Mouse (Mus musculus): ENCODE data around the gene Rere.

Gene Rere

DNA sequence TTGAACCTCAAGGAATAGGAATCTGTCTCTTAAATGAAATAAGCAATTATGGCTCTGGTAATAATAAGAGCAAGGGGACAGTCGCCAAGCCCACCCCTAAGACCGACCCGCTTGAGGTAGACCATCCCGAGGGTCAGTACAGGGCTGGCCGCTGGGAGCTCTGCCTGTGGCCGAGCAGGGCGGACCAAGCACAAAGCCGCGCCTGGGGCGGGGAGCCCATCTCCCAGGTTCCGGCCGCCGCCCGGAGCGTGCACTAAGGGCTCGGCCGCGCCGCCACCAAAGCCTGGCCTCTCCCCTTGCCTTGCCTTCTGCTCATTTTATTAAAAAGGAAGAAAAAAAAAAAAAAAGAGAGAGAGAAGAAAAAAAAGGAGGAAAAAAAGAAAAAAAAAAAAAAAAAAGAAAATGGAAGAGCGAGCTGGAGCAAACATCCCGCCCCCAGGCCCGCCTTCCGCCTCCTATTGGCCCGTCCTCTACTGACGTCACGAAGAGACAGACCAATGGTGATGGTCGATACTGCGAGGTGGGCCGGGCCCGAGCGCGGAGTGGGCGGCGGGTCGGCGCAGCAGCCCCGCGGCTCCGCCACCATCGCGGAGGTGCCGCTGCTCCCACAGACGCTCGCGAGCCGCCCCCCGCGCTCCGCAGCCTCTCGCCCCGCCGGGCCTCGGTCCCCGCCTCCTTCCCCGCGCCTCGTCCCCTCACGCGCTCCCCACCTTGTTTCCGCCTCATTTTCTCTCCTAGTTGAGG lies at the start of gene Rere:
Gene Rere (plus strand): TSS at position 629 of the 744 bp plus-strand sequence.
- peak; percentile 99 for DNase-seq (ENCODE audit: low spot score)

DNA sequence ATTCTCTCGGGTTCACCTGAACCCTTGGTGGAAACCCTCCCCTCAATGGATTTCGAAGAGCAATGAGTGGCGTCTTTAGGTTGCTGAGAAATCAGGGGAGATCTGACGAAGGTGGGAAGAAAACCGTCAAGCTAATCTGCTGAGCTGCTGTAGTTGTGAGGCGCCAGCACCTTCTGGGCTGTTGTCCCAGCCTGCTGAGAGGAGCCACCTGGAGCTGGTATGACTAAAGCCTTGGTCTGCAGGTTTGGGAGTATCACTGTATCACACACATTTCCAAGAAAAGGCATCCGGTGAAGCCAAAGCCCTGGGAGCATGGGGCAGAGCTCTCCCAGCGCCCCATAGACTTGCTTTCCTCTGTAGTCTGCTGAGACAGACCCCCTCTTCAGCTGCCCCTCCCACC lies 49.6 kb upstream of the Rere start:
- DNase-seq (ENCODE audit: low spot score) = no peak

- no peak for DNase-seq (ENCODE audit: low spot score)
These were observed 46.7 kb upstream of the Rere start for GRCm38 (mm10) chr4:150234599-150235327.

- no peak for DNase-seq (ENCODE audit: low spot score)
These were observed 45.9 kb upstream of the Rere start for GRCm38 (mm10) chr4:150235585-150235984.

DNA sequence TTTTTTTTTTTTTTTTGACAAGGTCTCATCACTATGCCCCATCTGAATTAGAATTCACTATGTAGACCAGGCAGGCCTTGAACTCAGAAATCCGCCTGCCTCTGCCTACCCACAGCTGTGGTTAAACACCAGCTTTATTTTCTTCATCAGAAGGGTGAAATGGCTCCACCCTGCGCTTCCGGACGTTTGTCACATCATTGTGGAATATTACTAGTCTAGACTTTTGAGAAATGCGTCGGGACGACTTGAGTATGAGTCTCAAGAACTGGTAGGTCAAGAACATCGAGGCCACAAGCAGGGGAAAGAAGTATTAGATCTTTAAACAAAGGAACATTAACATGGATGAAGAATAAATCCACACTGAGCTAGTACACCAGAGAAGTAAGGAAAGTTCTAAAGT lies 45.4 kb upstream of the Rere start:
- no peak for DNase-seq (ENCODE audit: low spot score)

- DNase-seq (ENCODE audit: low spot score) = peak; percentile 97
These were observed 44.6 kb upstream of the Rere start, which contains the start of gene Eno1 for GRCm38 (mm10) chr4:150236521-150237481. Gene Eno1 (plus strand): TSS chr4:150236721.

- DNase-seq (ENCODE audit: low spot score) = no peak
These were observed 43.6 kb upstream of the Rere start for GRCm38 (mm10) chr4:150237636-150238361.

DNA sequence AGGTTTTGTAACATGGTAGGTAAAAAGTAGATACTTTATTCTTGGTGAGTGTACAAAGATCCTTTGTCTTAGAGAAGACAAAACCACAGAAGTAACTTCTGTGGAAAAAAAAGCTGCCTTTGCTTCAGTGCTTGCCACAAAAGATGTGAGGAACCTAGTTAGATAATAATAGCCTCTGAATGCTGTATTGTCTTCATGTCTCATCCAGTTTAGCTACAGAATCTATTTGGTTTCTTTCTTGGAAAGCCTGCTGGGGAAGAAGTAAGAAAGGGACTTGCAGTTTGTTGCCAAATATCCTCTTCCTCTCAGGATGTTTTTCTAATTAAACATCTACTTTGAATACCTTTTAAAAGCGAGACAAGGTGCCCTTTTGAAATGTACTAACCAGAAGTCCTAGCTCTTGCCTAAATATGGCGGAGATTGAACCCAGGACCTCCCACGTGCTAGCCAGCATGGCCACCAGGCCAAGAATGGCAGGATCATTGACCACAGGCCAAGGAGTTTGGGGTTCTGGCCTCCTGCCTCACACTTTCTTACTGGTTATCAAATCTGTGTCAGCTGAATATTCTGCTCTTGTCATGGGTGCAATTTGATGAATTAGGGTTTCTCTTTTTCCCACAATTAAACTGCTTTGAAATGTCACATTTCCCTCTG lies 42.9 kb upstream of the Rere start:
- DNase-seq (ENCODE audit: low spot score) = no peak

- DNase-seq (ENCODE audit: low spot score) = no peak
These were observed 42.4 kb upstream of the Rere start for GRCm38 (mm10) chr4:150239087-150239480.

GRCm38 (mm10) chr4:150239503-150239902 lies 41.9 kb upstream of the Rere start:
- DNase-seq (ENCODE audit: low spot score) = no peak

DNA sequence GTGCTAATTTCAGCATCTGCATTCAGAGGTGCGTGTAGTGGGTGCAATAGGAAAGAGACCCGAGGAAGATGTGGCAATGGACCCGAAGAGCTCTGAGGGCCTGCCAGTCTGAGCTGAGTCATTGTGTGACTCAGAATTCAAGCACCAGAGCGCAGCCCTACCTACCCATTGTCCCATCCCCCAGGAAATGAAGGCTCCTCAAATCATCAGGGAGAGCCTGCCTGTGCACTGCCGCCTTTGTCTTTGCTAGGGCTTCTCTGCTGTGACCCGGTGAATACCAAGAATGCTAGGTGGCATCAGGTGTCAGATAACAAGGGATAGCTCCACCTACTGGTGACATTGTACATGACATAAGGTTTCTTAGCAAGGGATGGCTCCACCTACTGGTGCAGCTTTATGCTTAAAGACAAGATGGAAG lies 41.5 kb upstream of the Rere start:
- peak; percentile 89 for DNase-seq (ENCODE audit: low spot score)

GRCm38 (mm10) chr4:150240381-150240886 lies 41.0 kb upstream of the Rere start:
- DNase-seq (ENCODE audit: low spot score) = no peak

DNA sequence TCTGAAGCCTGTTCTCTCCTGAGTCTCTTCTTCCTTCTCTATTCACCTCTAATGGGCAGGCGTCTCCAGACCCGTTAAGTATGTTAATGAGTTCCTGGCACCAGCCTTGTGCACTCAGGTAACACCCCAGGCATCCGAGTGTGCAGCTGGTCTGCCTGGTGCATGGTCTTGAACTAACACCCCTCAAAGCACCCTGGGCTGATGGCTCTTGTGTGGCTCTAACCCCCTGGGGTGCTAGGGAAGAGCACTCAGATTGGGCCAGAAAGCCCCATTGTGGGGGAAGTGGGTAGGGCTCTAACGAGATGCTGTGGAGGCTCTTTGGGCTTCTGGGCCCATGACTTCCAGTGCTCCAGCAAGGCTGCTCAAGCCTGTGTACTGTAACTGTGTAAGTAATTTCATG lies 39.7 kb upstream of the Rere start:
- no peak for DNase-seq (ENCODE audit: low spot score)

DNA sequence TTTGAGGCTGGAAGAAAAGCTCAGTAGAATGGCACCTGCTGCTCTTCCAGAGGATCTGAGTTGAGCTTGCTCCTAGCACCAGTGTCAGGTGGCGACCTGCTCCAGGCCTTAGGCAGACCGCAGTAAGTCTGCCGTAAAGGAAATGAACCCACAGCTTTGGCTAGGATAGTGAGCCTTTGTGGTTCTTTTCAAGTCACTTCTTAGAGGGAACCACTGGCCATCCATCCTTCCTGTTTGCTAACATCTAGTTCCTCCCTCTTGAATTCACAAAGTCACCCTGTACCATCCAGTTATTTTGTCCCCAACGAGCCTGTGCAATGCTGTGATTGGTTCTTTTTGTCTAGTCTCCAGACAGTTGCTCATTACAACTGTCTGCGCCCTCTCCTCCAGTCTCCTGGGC lies 38.7 kb upstream of the Rere start:
- DNase-seq (ENCODE audit: low spot score) = no peak

DNA sequence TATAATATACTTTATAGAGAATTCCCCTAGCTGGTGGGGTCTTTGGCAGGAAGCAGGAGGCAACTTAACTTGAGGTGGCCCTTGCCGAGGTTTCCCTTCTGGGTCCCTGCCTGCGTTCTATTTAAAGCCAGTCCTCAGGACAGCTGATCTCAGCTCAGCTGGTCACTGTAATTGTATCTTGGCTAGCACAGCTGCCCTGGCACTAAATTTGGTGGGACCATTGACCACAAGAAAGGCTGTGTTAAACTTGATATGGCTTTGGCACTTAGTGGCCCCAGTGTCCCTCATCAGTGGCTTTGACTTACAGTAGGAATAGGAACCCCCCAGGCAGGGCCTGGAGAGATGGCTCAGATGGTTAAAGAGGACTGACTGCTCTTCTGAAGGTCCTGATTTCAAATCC lies 35.6 kb upstream of the Rere start:
- DNase-seq (ENCODE audit: low spot score) = no peak

DNA sequence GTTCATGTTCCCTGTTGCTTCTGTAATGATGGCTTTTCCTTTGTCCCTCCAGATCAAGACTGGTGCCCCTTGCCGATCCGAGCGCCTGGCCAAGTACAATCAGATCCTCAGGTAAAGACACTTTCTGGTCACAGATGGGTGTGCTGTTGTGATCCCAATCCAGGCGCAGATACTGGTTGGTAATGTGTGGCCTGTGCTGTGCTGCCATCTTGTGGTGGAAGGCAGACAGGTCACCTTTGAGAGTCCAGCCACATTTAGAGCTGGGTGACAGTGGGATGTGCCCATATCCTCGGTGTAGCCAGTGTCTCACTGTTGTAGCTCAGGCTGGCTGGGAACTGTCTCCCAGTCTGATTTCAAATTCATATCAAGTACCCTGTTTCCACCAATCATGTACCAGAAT lies 33.4 kb upstream of the Rere start:
- peak; percentile 79 for DNase-seq (ENCODE audit: low spot score)

DNA sequence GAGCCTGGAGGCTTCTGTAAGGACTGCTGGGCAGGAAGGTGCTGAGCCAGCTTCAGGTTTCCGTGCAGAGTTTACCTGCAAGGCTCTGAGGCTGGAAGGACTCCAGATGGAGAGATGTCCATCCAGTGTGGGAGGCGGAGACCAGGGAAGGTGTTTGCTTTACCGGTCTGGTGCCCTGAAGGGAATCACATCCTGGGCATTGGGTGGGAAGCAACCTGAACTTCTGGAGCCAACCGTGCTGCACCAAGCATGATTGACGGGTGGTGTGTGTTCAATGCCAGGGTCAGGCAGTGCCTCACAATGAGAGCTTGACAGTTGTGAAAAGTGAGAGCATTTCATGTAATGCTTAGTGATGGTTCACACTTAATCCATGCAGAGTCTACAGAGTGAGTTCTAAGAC lies 32.5 kb upstream of the Rere start:
- DNase-seq (ENCODE audit: low spot score) = no peak

GRCm38 (mm10) chr4:150249731-150250270 lies 31.6 kb upstream of the Rere start:
- DNase-seq (ENCODE audit: low spot score) = no peak

GRCm38 (mm10) chr4:150250549-150251422 lies 30.7 kb upstream of the Rere start:
- no peak for DNase-seq (ENCODE audit: low spot score)

DNA sequence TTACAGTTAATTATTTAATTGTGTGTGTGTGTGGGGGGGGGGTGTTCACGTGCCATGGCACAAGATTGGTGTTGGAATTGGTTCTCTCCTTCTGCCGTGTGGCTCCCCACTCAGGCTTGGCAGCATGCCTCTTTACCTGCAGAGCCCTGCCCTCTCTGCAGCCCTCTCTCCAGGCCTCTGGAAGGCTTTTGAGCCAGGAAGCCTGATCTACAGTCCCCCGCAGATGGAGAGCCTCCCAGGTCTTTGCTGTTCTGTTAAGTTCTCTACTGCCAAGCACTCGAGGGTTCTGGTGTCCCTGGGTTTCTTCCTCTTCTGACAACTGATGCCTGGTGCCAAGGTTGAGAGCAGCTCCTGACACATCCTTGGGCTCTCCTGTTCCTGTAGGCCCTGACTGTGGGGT lies 27.0 kb upstream of the Rere start:
- DNase-seq (ENCODE audit: low spot score) = no peak

Data from layer of hippocampus, adult 11-12 months (tissue).